Mouse (Mus musculus): ENCODE results near the gene Dock10.

Gene Dock10

GRCm38 (mm10) chr1:80459923-80460322 is 298.4 kb downstream of the Dock10 start:
- DNase-seq (ENCODE audit: low spot score): no peak

GRCm38 (mm10) chr1:80459477-80459876 is 298.9 kb downstream of the Dock10 start:
- DNase-seq (ENCODE audit: low spot score): no peak

DNA sequence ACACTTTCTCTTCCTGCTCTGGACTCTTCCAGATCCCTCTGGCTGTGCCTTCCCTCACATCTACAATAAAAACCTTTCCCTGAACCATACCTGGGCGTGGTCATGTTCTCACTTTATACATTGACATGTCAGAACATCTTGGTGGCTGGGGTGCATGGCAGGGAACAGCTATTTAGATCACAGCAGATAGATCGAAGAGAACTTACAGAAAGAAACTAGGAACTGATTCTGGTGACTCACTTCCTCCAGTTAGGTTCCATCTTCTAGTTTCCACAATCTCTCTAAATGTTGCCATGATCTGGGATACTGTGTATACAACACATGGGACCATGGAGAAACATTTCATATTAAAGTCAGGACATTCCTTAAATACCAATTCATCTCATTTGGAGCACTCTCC is 304.4 kb downstream of the Dock10 start:
- DNase-seq (ENCODE audit: low spot score): no peak

GRCm38 (mm10) chr1:80451914-80452549 is 306.3 kb downstream of the Dock10 start:
- DNase-seq (ENCODE audit: low spot score): no peak
